Mouse (Mus musculus) limb, embryonic 10.5 days (tissue): ENCODE data around the gene Anxa9. TPM values are rescaled to one million over a fixed set of nuclear protein-coding genes. Genes with fewer than 3 reads are reported as not detected.

Source experiments
- DNase-seq: peaks from one replicate; pipeline ENCODE4 v3.0.0-alpha.2; 2017; ENCODE audit warnings: low spot score
- H3K27ac ChIP-seq: fragments of 300-500 bp; sonication (generic); 2 replicates; pipeline ENCODE4 v1.5.1; 2016; ENCODE audit warnings: mild to moderate bottlenecking
- H3K27me3 ChIP-seq: fragments of 300-500 bp; sonication (generic); 2 replicates; pipeline ENCODE4 v1.6.1; 2016; ENCODE audit warnings: low read depth, mild to moderate bottlenecking; ENCODE audit not compliant: poor library complexity, severe bottlenecking
- H3K36me3 ChIP-seq: fragments of 300-500 bp; sonication (generic); 2 replicates; pipeline ENCODE4 v1.6.1; 2016; ENCODE audit warnings: mild to moderate bottlenecking, moderate library complexity
- H3K4me1 ChIP-seq: fragments of 300-500 bp; sonication (generic); 2 replicates; pipeline ENCODE4 v1.6.1; 2016
- H3K4me3 ChIP-seq: fragments of 300-500 bp; sonication (generic); 2 replicates; pipeline ENCODE4 v1.5.1; 2016; ENCODE audit warnings: mild to moderate bottlenecking, moderate library complexity
- H3K9me3 ChIP-seq: fragments of 300-500 bp; sonication (generic); replicated peaks from 2 replicates; pipeline ENCODE4 v1.6.1; 2016; ENCODE audit warnings: mild to moderate bottlenecking
- WGBS: fragments of 180-500 bp; shearing (Covaris S2); methylation state at CpG from one replicate; pipeline ENCODE4 v1.1.7; 2016; 5-methylcytosine and 5-hydroxymethylcytosine counted together
- polyA plus RNA-seq: library from polyadenylated mRNA; unstranded; fragments of >200 nt; fragmentation: Nextera tagmentation; extraction: Ambion mirVana; gene quantifications from 2 replicates; pipeline ENCODE4 v1.2.1, GENCODE M21; 2016

Gene Anxa9
- polyA plus RNA-seq, 1 experiment from 2014 or later: 1.6 TPM

- H3K4me3 ChIP-seq: no peak overlapping the region
- no peak overlapping the region for H3K27ac ChIP-seq
- DNase-seq: no peak
- whole genome bisulfite sequencing: 67% methylated on average over 5 of the region's 5 CpGs
- H3K27me3 ChIP-seq: no peaks in the 10 kb centered on the region
- H3K4me1 ChIP-seq: peaks cover 4% of the 10 kb centered on the region
- peaks cover 28% of the 10 kb centered on the region for H3K36me3 ChIP-seq
- no peaks in the 10 kb centered on the region for H3K9me3 ChIP-seq
These were observed 30.5 kb downstream of the Anxa9 start for GRCm38 (mm10) chr3:95276428-95276934.

- H3K27ac ChIP-seq: no peak overlapping the region
- H3K27me3 ChIP-seq: no peaks in the 10 kb centered on the region
- H3K36me3 ChIP-seq: peaks cover 29% of the 10 kb centered on the region
- no peaks in the 10 kb centered on the region for H3K9me3 ChIP-seq
- no peaks in the 10 kb centered on the region for H3K4me1 ChIP-seq
- no peak overlapping the region for H3K4me3 ChIP-seq
- no peak for DNase-seq
- WGBS: 76% methylated on average over 6 of the region's 6 CpGs
These were observed 31.8 kb downstream of the Anxa9 start for GRCm38 (mm10) chr3:95275161-95275560.

GRCm38 (mm10) chr3:95274453-95274852 is 32.5 kb downstream of the Anxa9 start:
- H3K4me3 ChIP-seq: no peak overlapping the region
- WGBS: 93% methylated on average over 4 of the region's 4 CpGs
- no peaks in the 10 kb centered on the region for H3K9me3 ChIP-seq
- H3K4me1 ChIP-seq: no peaks in the 10 kb centered on the region; the same call in 1 of the 2 replicates
- no peaks in the 10 kb centered on the region for H3K27me3 ChIP-seq
- H3K36me3 ChIP-seq: peaks cover 34% of the 10 kb centered on the region
- H3K27ac ChIP-seq: no peak overlapping the region
- no peak for DNase-seq

GRCm38 (mm10) chr3:95273471-95273870 is 33.5 kb downstream of the Anxa9 start:
- H3K36me3 ChIP-seq: peaks cover 40% of the 10 kb centered on the region
- no peaks in the 10 kb centered on the region for H3K27me3 ChIP-seq
- H3K9me3 ChIP-seq: no peaks in the 10 kb centered on the region
- DNase-seq: no peak
- no peak overlapping the region for H3K4me3 ChIP-seq
- H3K27ac ChIP-seq: no peak overlapping the region
- WGBS: 85% methylated on average over 5 of the region's 5 CpGs
- no peaks in the 10 kb centered on the region; the same call in 1 of the 2 replicates for H3K4me1 ChIP-seq

GRCm38 (mm10) chr3:95270766-95271364 is 36.1 kb downstream of the Anxa9 start:
- Histone ChIP-seq H3K27ac (no peak overlapping the region), H3K36me3 (peaks cover 60% of the 10 kb centered on the region), H3K4me1 (no peaks in the 10 kb centered on the region; the same call in 1 of the 2 replicates), H3K4me3 (no peak overlapping the region), H3K27me3 (no peaks in the 10 kb centered on the region), H3K9me3 (no peaks in the 10 kb centered on the region)
- WGBS: 87% methylated on average over 12 of the region's 12 CpGs
- DNase-seq: no peak

- peaks cover 60% of the 10 kb centered on the region for H3K36me3 ChIP-seq
- 87% methylated on average over 5 of the region's 5 CpGs for WGBS
- H3K27me3 ChIP-seq: no peaks in the 10 kb centered on the region
These were observed 37.2 kb downstream of the Anxa9 start for GRCm38 (mm10) chr3:95269789-95270188.

GRCm38 (mm10) chr3:95267855-95268254 is 39.1 kb downstream of the Anxa9 start:
- Histone ChIP-seq H3K4me3 (no peak overlapping the region), H3K36me3 (peaks cover 69% of the 10 kb centered on the region)

More at GRCm38 (mm10) chr3:95269789-95270188, 37.2 kb downstream of the Anxa9 start:
- Histone ChIP-seq H3K9me3 (no peaks in the 10 kb centered on the region), H3K4me3 (no peak overlapping the region), H3K4me1 (no peaks in the 10 kb centered on the region; the same call in 1 of the 2 replicates), H3K27ac (no peak overlapping the region)
- no peak for DNase-seq

GRCm38 (mm10) chr3:95266052-95266451 is 40.9 kb downstream of the Anxa9 start:
- WGBS: 94% methylated on average over 3 of the region's 3 CpGs
- Histone ChIP-seq H3K9me3 (no peaks in the 10 kb centered on the region), H3K4me3 (no peak overlapping the region), H3K36me3 (peaks cover 81% of the 10 kb centered on the region), H3K27ac (no peak overlapping the region), H3K4me1 (peaks cover 8% of the 10 kb centered on the region), H3K27me3 (no peaks in the 10 kb centered on the region)
- no peak for DNase-seq

More at GRCm38 (mm10) chr3:95267855-95268254, 39.1 kb downstream of the Anxa9 start:
- Histone ChIP-seq H3K27me3 (no peaks in the 10 kb centered on the region), H3K9me3 (no peaks in the 10 kb centered on the region), H3K27ac (no peak overlapping the region), H3K4me1 (peaks cover 8% of the 10 kb centered on the region)
- no peak for DNase-seq

GRCm38 (mm10) chr3:95264724-95265123 is 42.3 kb downstream of the Anxa9 start:
- no peak overlapping the region for H3K4me3 ChIP-seq
- peaks cover 8% of the 10 kb centered on the region for H3K4me1 ChIP-seq
- H3K27me3 ChIP-seq: no peaks in the 10 kb centered on the region
- H3K36me3 ChIP-seq: peaks cover 89% of the 10 kb centered on the region
- no peak overlapping the region for H3K27ac ChIP-seq
- no peak for DNase-seq
- H3K9me3 ChIP-seq: no peaks in the 10 kb centered on the region
- WGBS: 95% methylated on average over 1 of the region's 1 CpGs

- H3K9me3 ChIP-seq: no peaks in the 10 kb centered on the region
- peak; percentile 78 for DNase-seq
- 46% methylated on average over 11 of the region's 11 CpGs for WGBS
- H3K4me3 ChIP-seq: no peak overlapping the region
- peak overlapping the region; percentile 47; the same call in 1 of the 2 replicates for H3K27ac ChIP-seq
- H3K27me3 ChIP-seq: no peaks in the 10 kb centered on the region
- peaks cover 90% of the 10 kb centered on the region for H3K36me3 ChIP-seq
- peaks cover 8% of the 10 kb centered on the region for H3K4me1 ChIP-seq
These were observed 43.8 kb downstream of the Anxa9 start for GRCm38 (mm10) chr3:95263089-95263739.

GRCm38 (mm10) chr3:95261975-95262374 is 45.0 kb downstream of the Anxa9 start:
- Histone ChIP-seq H3K27ac (no peak overlapping the region), H3K4me3 (no peak overlapping the region)
- 96% methylated on average over 4 of the region's 4 CpGs for WGBS

GRCm38 (mm10) chr3:95256931-95257330 is 50.0 kb downstream of the Anxa9 start:
- no peak overlapping the region for H3K4me3 ChIP-seq
- H3K9me3 ChIP-seq: no peaks in the 10 kb centered on the region
- H3K36me3 ChIP-seq: peaks cover 94% of the 10 kb centered on the region
- H3K27ac ChIP-seq: no peak overlapping the region
- 84% methylated on average over 5 of the region's 5 CpGs for WGBS
- no peaks in the 10 kb centered on the region for H3K27me3 ChIP-seq
- DNase-seq: no peak
- H3K4me1 ChIP-seq: no peaks in the 10 kb centered on the region

More at GRCm38 (mm10) chr3:95261975-95262374, 45.0 kb downstream of the Anxa9 start:
- Histone ChIP-seq H3K36me3 (peaks cover 90% of the 10 kb centered on the region), H3K4me1 (peaks cover 8% of the 10 kb centered on the region), H3K27me3 (no peaks in the 10 kb centered on the region), H3K9me3 (no peaks in the 10 kb centered on the region)
- no peak for DNase-seq

- Histone ChIP-seq H3K27me3 (no peaks in the 10 kb centered on the region), H3K27ac (no peak within 1 kb of the TSS), H3K4me1 (0 out of 2 replicates have a peak, but pooled peaks cover 5% of the 10 kb centered on the region), H3K4me3 (no peak within 1 kb of the TSS), H3K36me3 (peaks cover 40% of the 10 kb centered on the region), H3K9me3 (no peaks in the 10 kb centered on the region)
- 46% methylated on average over 7 of the region's 7 CpGs for WGBS
- DNase-seq: no peak
These were observed 56.1 kb downstream of the Anxa9 start, which contains the start of gene Bnipl for GRCm38 (mm10) chr3:95250783-95251424. Bnipl (minus strand) TSS chr3:95251193.
